In the genomic region with DNA sequence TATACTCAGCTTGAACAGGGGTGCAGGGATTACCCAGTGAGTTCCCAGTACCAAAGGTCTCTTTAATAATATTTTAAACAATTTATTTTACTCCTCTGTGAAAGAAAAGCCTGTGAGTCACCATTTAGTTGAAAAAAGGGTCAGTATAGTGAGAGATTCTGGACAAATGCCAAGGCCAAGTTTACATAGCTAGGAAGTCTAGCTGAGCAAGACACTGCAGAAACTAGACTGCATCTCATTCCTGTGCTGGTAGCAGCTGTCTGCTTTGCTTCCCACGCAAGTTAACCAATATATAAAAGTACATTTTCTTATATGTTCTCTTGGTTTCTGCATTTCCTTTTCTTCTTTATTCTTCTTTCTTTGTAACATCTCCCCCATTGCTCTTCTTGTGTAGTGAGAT, we compare ENCODE assay signal across 16 mouse cellular contexts. TPM values are rescaled to one million over a fixed set of nuclear protein-coding genes. Genes with fewer than 3 reads are reported as not detected.
DNase-seq lines count a peak whose midpoint lies in the region; ATAC-seq and TF ChIP-seq lines count a peak whose summit lies in the region.
"Had no signal": no experiment of that assay in that cellular context is flagged by ENCODE, and none has a peak within 500 bp of the region (broad histone marks: within the 10 kb centered on the region; RNA-seq: fewer than 3 reads in every experiment).

No protein-coding gene starts in this region.

- H3K4me3 ChIP-seq in hindbrain, postnatal 0 days (ENCODE audit: low read length): no peak overlapping the region
- no peak overlapping the region for H3K4me3 ChIP-seq in hindbrain, embryonic 13.5 days
- H3K4me3 ChIP-seq in lung, embryonic 16.5 days (ENCODE audit: low read length): no peak overlapping the region
- H3K4me3 ChIP-seq: limb, embryonic 12.5 days had no signal

- WGBS in hindbrain, postnatal 0 days: 69% methylated on average over 1 of the region's 1 CpGs
- 74% methylated on average over 1 of the region's 1 CpGs for WGBS in hindbrain, embryonic 13.5 days
- 10% methylated on average over 1 of the region's 1 CpGs for WGBS in lung, embryonic 16.5 days

- H3K9ac ChIP-seq in hindbrain, postnatal 0 days (replicated peaks; ENCODE audit: low read length): no peak overlapping the region
- H3K9ac ChIP-seq in hindbrain, embryonic 13.5 days: no peak overlapping the region
- H3K9ac ChIP-seq in lung, embryonic 16.5 days (ENCODE audit: low read length): no peak overlapping the region
- H3K9ac ChIP-seq: limb, embryonic 12.5 days had no signal

- ATAC-seq in hindbrain, postnatal 0 days: no peak
- ATAC-seq in hindbrain, embryonic 13.5 days (ENCODE audit: low FRiP score): no peak
- ATAC-seq in lung, embryonic 16.5 days (ENCODE audit: low read depth): peak; percentile 86
- no peak for ATAC-seq in erythroid progenitor cell, adult 5-6 weeks (replicated peaks; ENCODE audit: low FRiP score, poor library complexity, severe bottlenecking)

- no peaks in the 10 kb centered on the region for H3K36me3 ChIP-seq in hindbrain, postnatal 0 days (ENCODE audit: insufficient read depth, low read length)
- no peaks in the 10 kb centered on the region for H3K36me3 ChIP-seq in hindbrain, embryonic 13.5 days
- no peaks in the 10 kb centered on the region for H3K36me3 ChIP-seq in lung, embryonic 16.5 days (ENCODE audit: control insufficient read depth, insufficient read depth, low read length)
- H3K36me3 ChIP-seq: limb, embryonic 12.5 days had no signal

- no peaks in the 10 kb centered on the region for H3K4me1 ChIP-seq in hindbrain, postnatal 0 days (ENCODE audit: insufficient read depth, low read length)
- H3K4me1 ChIP-seq in hindbrain, embryonic 13.5 days (replicated peaks): no peaks in the 10 kb centered on the region
- peaks cover 12% of the 10 kb centered on the region for H3K4me1 ChIP-seq in lung, embryonic 16.5 days (replicated peaks; ENCODE audit: control insufficient read depth, insufficient read depth, low read length)

- no peak overlapping the region for H3K4me2 ChIP-seq in hindbrain, postnatal 0 days (ENCODE audit: low read depth, low read length)
- no peak overlapping the region for H3K4me2 ChIP-seq in hindbrain, embryonic 13.5 days
- no peak overlapping the region for H3K4me2 ChIP-seq in lung, embryonic 16.5 days (ENCODE audit: low read depth, low read length)

- H3K9me3 ChIP-seq in hindbrain, postnatal 0 days (ENCODE audit: low read length): no peaks in the 10 kb centered on the region
- H3K9me3 ChIP-seq in hindbrain, embryonic 13.5 days: no peaks in the 10 kb centered on the region
- no peaks in the 10 kb centered on the region for H3K9me3 ChIP-seq in lung, embryonic 16.5 days (ENCODE audit: control insufficient read depth, low read length)
- H3K9me3 ChIP-seq: limb, embryonic 12.5 days had no signal

- peak; percentile 46 for DNase-seq in hindbrain, postnatal 0 days (ENCODE audit: low spot score)
- no peak for DNase-seq in lung, postnatal 25 days (ENCODE audit: low spot score)
- DNase-seq in NIH3T3 (ENCODE audit: low read depth): peak; percentile 88
- DNase-seq in mesoderm, embryonic 11.5 days (ENCODE audit: low read depth, low spot score): peak; percentile 19
- no peak for DNase-seq in adrenal gland, postnatal 36 days
- DNase-seq: adrenal gland, postnatal 10 days; heart, adult 18-20 months; heart, postnatal 36 days; kidney, adult 18-20 months; right cerebral cortex, postnatal 25 days had no signal

- no peak for TF ChIP-seq CTCF in hindbrain, postnatal 0 days (IDR thresholded peaks at IDR 0.05; ENCODE audit: low read depth)

- H3K27me3 ChIP-seq in hindbrain, postnatal 0 days (ENCODE audit: insufficient read depth, low read length): no peaks in the 10 kb centered on the region
- H3K27me3 ChIP-seq in hindbrain, embryonic 13.5 days: no peaks in the 10 kb centered on the region
- H3K27me3 ChIP-seq in lung, embryonic 16.5 days (ENCODE audit: control insufficient read depth, insufficient read depth, low read depth, low read length): no peaks in the 10 kb centered on the region
- H3K27me3 ChIP-seq: limb, embryonic 12.5 days had no signal

- H3K27ac ChIP-seq in hindbrain, postnatal 0 days: no peak overlapping the region
- no peak overlapping the region for H3K27ac ChIP-seq in hindbrain, embryonic 13.5 days
- H3K27ac ChIP-seq in lung, embryonic 16.5 days (ENCODE audit: low read length): peak overlapping the region; percentile 71
- H3K27ac ChIP-seq: limb, embryonic 12.5 days had no signal

RNA-seq across cellular contexts. Expression of a gene that starts 1.1 kb away (rescaled TPM):
- 0.05 TPM in 1 of 2 replicates, not detected in the other for total RNA-seq in hindbrain, postnatal 0 days (2014; rRNA removed)
- not detected in 2 replicates for polyA plus RNA-seq in hindbrain, postnatal 0 days (2015; fragmentation: Nextera tagmentation; extraction: Ambion mirVana)
- not detected in 2 replicates for polyA plus RNA-seq in hindbrain, embryonic 13.5 days (2015; fragmentation: Nextera tagmentation; extraction: Ambion mirVana)
- 0.09 TPM in 1 of 2 replicates, not detected in the other for polyA plus RNA-seq in lung, embryonic 16.5 days (2015; fragmentation: Nextera tagmentation; extraction: Ambion mirVana)
- not detected for total RNA-seq in adrenal gland, postnatal 36 days (2021)
- not detected in 2 replicates for total RNA-seq in erythroid progenitor cell, adult 5-6 weeks (2015; ENCODE audit: low replicate concordance)
- not detected in 2 replicates for total RNA-seq in erythroid progenitor cell, adult 5-6 weeks (2017; ENCODE audit: low replicate concordance)
- total RNA-seq: adrenal gland, postnatal 10 days; heart, adult 18-20 months; heart, postnatal 36 days; layer of hippocampus, postnatal 25 days had no signal
- polyA plus RNA-seq: frontal cortex, adult 2 months; limb, embryonic 12.5 days had no signal

RNA-seq across cellular contexts. Expression of a gene that starts 6.4 kb away (rescaled TPM):
- total RNA-seq in hindbrain, postnatal 0 days (2014; rRNA removed): not detected in 2 replicates
- polyA plus RNA-seq in hindbrain, postnatal 0 days (2015; fragmentation: Nextera tagmentation; extraction: Ambion mirVana): 0.09 TPM in 1 of 2 replicates, not detected in the other
- polyA plus RNA-seq in hindbrain, embryonic 13.5 days (2015; fragmentation: Nextera tagmentation; extraction: Ambion mirVana): not detected in 2 replicates
- polyA plus RNA-seq in lung, embryonic 16.5 days (2015; fragmentation: Nextera tagmentation; extraction: Ambion mirVana): 0.11 and 0.15 TPM in 2 replicates
- total RNA-seq in adrenal gland, postnatal 36 days (2021): under 1 TPM in 1 of 2 experiments, not detected in 1; 0.40 TPM
- total RNA-seq in erythroid progenitor cell, adult 5-6 weeks (2015; ENCODE audit: low replicate concordance): 3.4 and 4.3 TPM in 2 replicates
- 2.2 and 5.6 TPM in 2 replicates for total RNA-seq in erythroid progenitor cell, adult 5-6 weeks (2017; ENCODE audit: low replicate concordance)
- total RNA-seq: heart, adult 18-20 months; layer of hippocampus, postnatal 25 days had no signal
- polyA plus RNA-seq: limb, embryonic 12.5 days had no signal

RNA-seq across cellular contexts. Expression of a gene that starts 19.6 kb away (rescaled TPM):
- total RNA-seq in hindbrain, postnatal 0 days (2014; rRNA removed): 272 and 286 TPM in 2 replicates
- polyA plus RNA-seq in hindbrain, postnatal 0 days (2015; fragmentation: Nextera tagmentation; extraction: Ambion mirVana): 272 and 274 TPM in 2 replicates
- 175 and 180 TPM in 2 replicates for polyA plus RNA-seq in hindbrain, embryonic 13.5 days (2015; fragmentation: Nextera tagmentation; extraction: Ambion mirVana)
- polyA plus RNA-seq in lung, embryonic 16.5 days (2015; fragmentation: Nextera tagmentation; extraction: Ambion mirVana): 48.0 and 48.3 TPM in 2 replicates
- 100 to 1,000 TPM; 237 to 286 TPM for total RNA-seq in adrenal gland, postnatal 36 days (2021)
- total RNA-seq in erythroid progenitor cell, adult 5-6 weeks (2015; ENCODE audit: low replicate concordance): 2.1 and 6.5 TPM in 2 replicates
- total RNA-seq in erythroid progenitor cell, adult 5-6 weeks (2017; ENCODE audit: low replicate concordance): 9.8 and 17.5 TPM in 2 replicates

Comparison
In these comparisons a context has a peak if more than half of its experiments do, and no peak if none do; other contexts are left out.
1. DNase-seq: peak in hindbrain, postnatal 0 days (single experiment), NIH3T3 (single experiment) and mesoderm, embryonic 11.5 days (single experiment); none in lung, postnatal 25 days (single experiment) and adrenal gland, postnatal 36 days (0 of 2).
2. RNA of a gene that starts 19.6 kb away (total RNA-seq): 272 to 286 TPM in hindbrain, postnatal 0 days and 237 to 286 TPM in adrenal gland, postnatal 36 days; 2.1 to 17.5 TPM in erythroid progenitor cell, adult 5-6 weeks; every median in the first group is over 10 times any median in the second.